In the genomic region with DNA sequence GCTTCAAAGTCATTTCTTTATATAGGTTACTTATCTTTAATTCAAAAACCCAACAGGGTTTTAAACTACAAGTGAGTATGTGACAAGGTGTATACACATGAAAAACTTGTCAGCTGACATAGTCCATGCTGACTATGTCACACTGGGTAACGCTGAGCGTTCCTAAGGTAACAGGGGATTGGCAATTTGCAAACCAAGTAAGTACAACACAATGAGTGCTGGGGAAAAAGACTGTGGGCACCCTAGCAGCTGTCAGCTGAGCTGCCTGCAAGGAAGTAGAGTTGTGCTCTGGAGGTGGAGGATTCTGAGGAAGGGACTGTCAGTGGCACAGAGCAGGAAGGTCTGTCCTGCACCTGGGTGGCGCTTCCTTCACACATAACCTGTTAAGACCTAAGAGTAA, we compare ENCODE assay signal across 31 mouse cellular contexts. TPM values are rescaled to one million over a fixed set of nuclear protein-coding genes. Genes with fewer than 3 reads are reported as not detected.
A peak's percentile ranks its signal among the peaks of the same experiment; 100 is the strongest.
DNase-seq lines count a peak whose midpoint lies in the region; ATAC-seq and TF ChIP-seq lines count a peak whose summit lies in the region.
"Had no signal": no experiment of that assay in that cellular context is flagged by ENCODE, and none has a peak within 500 bp of the region (broad histone marks: within the 10 kb centered on the region; RNA-seq: fewer than 3 reads in every experiment).

No protein-coding gene starts in this region.

- no peak for TF ChIP-seq CTCF in layer of hippocampus, adult 2 months (conservative IDR thresholded peaks at IDR 0.05)
- TF ChIP-seq CTCF in lung, postnatal 0 days (IDR thresholded peaks at IDR 0.05) = no peak

- no peaks in the 10 kb centered on the region for H3K9me3 ChIP-seq in midbrain, embryonic 11.5 days (ENCODE audit: control insufficient read depth, low read length)
- no peaks in the 10 kb centered on the region for H3K9me3 ChIP-seq in midbrain, embryonic 13.5 days
- H3K9me3 ChIP-seq in lung, postnatal 0 days (ENCODE audit: low read length) = no peaks in the 10 kb centered on the region
- H3K9me3 ChIP-seq: forebrain, embryonic 15.5 days; hindbrain, embryonic 10.5 days; hindbrain, embryonic 15.5 days; limb, embryonic 13.5 days; lung, embryonic 15.5 days; neural tube, embryonic 15.5 days had no signal

- WGBS in midbrain, embryonic 11.5 days = 80% methylated on average over 3 of the region's 3 CpGs
- 76% methylated on average over 3 of the region's 3 CpGs for WGBS in midbrain, embryonic 13.5 days
- 66% methylated on average over 3 of the region's 3 CpGs for WGBS in lung, postnatal 0 days

- no peak overlapping the region for H3K9ac ChIP-seq in midbrain, embryonic 11.5 days (ENCODE audit: low read length)
- no peak overlapping the region for H3K9ac ChIP-seq in midbrain, embryonic 13.5 days (replicated peaks)
- H3K9ac ChIP-seq in lung, postnatal 0 days (replicated peaks; ENCODE audit: low read depth) = no peak overlapping the region
- H3K9ac ChIP-seq: forebrain, embryonic 15.5 days; hindbrain, embryonic 15.5 days; limb, embryonic 13.5 days; lung, embryonic 15.5 days; neural tube, embryonic 15.5 days had no signal

- peak; percentile 52; the same call in 1 of the 2 replicates for ATAC-seq in frontal cortex, adult (ENCODE audit: low TSS enrichment)
- no peak for ATAC-seq in midbrain, embryonic 11.5 days (ENCODE audit: low FRiP score)
- ATAC-seq in midbrain, embryonic 13.5 days = no peak
- ATAC-seq in lung, postnatal 0 days = no peak
- ATAC-seq: CD4-positive, CD25-positive, alpha-beta regulatory T cell, adult 4 months; forebrain, embryonic 15.5 days; inflammation-experienced regulatory T-cells, adult 6 months had no signal

- no peaks in the 10 kb centered on the region for H3K4me1 ChIP-seq in midbrain, embryonic 11.5 days (ENCODE audit: control insufficient read depth, insufficient read depth, low read length)
- no peaks in the 10 kb centered on the region for H3K4me1 ChIP-seq in midbrain, embryonic 13.5 days (replicated peaks)
- H3K4me1 ChIP-seq in lung, postnatal 0 days (ENCODE audit: insufficient read depth, low read depth, low read length) = no peaks in the 10 kb centered on the region
- H3K4me1 ChIP-seq: forebrain, embryonic 15.5 days; hindbrain, embryonic 10.5 days; hindbrain, embryonic 15.5 days; lung, embryonic 15.5 days; neural tube, embryonic 15.5 days had no signal

- no peak for DNase-seq in frontal cortex, adult 2 months (ENCODE audit: extremely low spot score in 1 of 2, low spot score in 1 of 2)
- DNase-seq in layer of hippocampus, adult 2 months (ENCODE audit: low spot score in 2 of 2) = no peak
- no peak for DNase-seq in layer of hippocampus, adult 9-10 months (ENCODE audit: low spot score)
- DNase-seq in midbrain, embryonic 11.5 days (ENCODE audit: low spot score, missing footprints) = peak; percentile 49
- DNase-seq in lung, postnatal 0 days (ENCODE audit: low spot score) = no peak
- DNase-seq: adrenal gland, postnatal 14 days; cerebellum, adult 18-20 months; cerebellum, postnatal 10 days; gastrocnemius, postnatal 14 days; heart, postnatal 14 days; kidney, adult 11 months; kidney, postnatal 14 days; lung, postnatal 36 days; midbrain, embryonic 14.5 days; retina, postnatal 1 day; spleen, adult 18-20 months; thymus, postnatal 14 days had no signal

- H3K27ac ChIP-seq in layer of hippocampus, adult 2 months = peak overlapping the region; percentile 33; the same call in 1 of the 2 replicates
- no peak overlapping the region for H3K27ac ChIP-seq in midbrain, embryonic 11.5 days (ENCODE audit: low read depth, low read length)
- H3K27ac ChIP-seq in midbrain, embryonic 13.5 days = no peak overlapping the region
- no peak overlapping the region for H3K27ac ChIP-seq in lung, postnatal 0 days (ENCODE audit: low read length)
- H3K27ac ChIP-seq: forebrain, embryonic 15.5 days; hindbrain, embryonic 10.5 days; hindbrain, embryonic 15.5 days; limb, embryonic 13.5 days; lung, embryonic 15.5 days; neural tube, embryonic 15.5 days had no signal

- TF ChIP-seq EP300 in lung, postnatal 0 days (IDR thresholded peaks at IDR 0.05) = no peak

- H3K36me3 ChIP-seq in midbrain, embryonic 11.5 days (ENCODE audit: control insufficient read depth, insufficient read depth, low read length) = no peaks in the 10 kb centered on the region
- H3K36me3 ChIP-seq in midbrain, embryonic 13.5 days = no peaks in the 10 kb centered on the region
- H3K36me3 ChIP-seq in lung, postnatal 0 days (ENCODE audit: insufficient read depth, low read length) = no peaks in the 10 kb centered on the region
- H3K36me3 ChIP-seq: forebrain, embryonic 15.5 days; hindbrain, embryonic 10.5 days; hindbrain, embryonic 15.5 days; limb, embryonic 13.5 days; lung, embryonic 15.5 days; neural tube, embryonic 15.5 days had no signal

- H3K27me3 ChIP-seq in midbrain, embryonic 11.5 days (ENCODE audit: control insufficient read depth, insufficient read depth, low read length) = no peaks in the 10 kb centered on the region
- no peaks in the 10 kb centered on the region for H3K27me3 ChIP-seq in midbrain, embryonic 13.5 days
- no peaks in the 10 kb centered on the region for H3K27me3 ChIP-seq in lung, postnatal 0 days (replicated peaks; ENCODE audit: insufficient read depth, low read length)
- H3K27me3 ChIP-seq: forebrain, embryonic 15.5 days; hindbrain, embryonic 15.5 days; limb, embryonic 13.5 days; lung, embryonic 15.5 days; neural tube, embryonic 15.5 days had no signal

- H3K4me2 ChIP-seq in midbrain, embryonic 11.5 days = no peak overlapping the region
- no peak overlapping the region for H3K4me2 ChIP-seq in midbrain, embryonic 13.5 days (replicated peaks)
- no peak overlapping the region for H3K4me2 ChIP-seq in lung, postnatal 0 days (replicated peaks; ENCODE audit: low read depth, low read length)
- H3K4me2 ChIP-seq: forebrain, embryonic 15.5 days; hindbrain, embryonic 15.5 days; limb, embryonic 13.5 days; liver, embryonic 11.5 days; lung, embryonic 15.5 days; neural tube, embryonic 15.5 days had no signal

- H3K4me3 ChIP-seq in layer of hippocampus, adult 2 months = no peak overlapping the region
- H3K4me3 ChIP-seq in midbrain, embryonic 11.5 days (ENCODE audit: low read depth, low read length) = no peak overlapping the region
- no peak overlapping the region for H3K4me3 ChIP-seq in midbrain, embryonic 13.5 days (replicated peaks)
- no peak overlapping the region for H3K4me3 ChIP-seq in lung, postnatal 0 days (ENCODE audit: low read depth, low read length)
- H3K4me3 ChIP-seq: erythroblast, embryonic 14.5 days; forebrain, embryonic 15.5 days; hindbrain, embryonic 10.5 days; hindbrain, embryonic 15.5 days; limb, embryonic 13.5 days; lung, embryonic 15.5 days; neural tube, embryonic 15.5 days had no signal

RNA-seq across cellular contexts. Expression of gene Dcdc2a, which starts 43.7 kb away (rescaled TPM):
- 8.7 and 10.0 TPM in 2 replicates for polyA plus RNA-seq in frontal cortex, adult 2 months (2012; rRNA removed)
- 10 to 100 TPM; 11.6 to 17.8 TPM for total RNA-seq in layer of hippocampus, adult 2 months (2021)
- polyA plus RNA-seq in midbrain, embryonic 11.5 days (2014; fragmentation: Nextera tagmentation; extraction: Ambion mirVana) = 1.8 and 2.1 TPM in 2 replicates
- 2.8 and 3.0 TPM in 2 replicates for polyA plus RNA-seq in midbrain, embryonic 13.5 days (2015; fragmentation: Nextera tagmentation; extraction: Ambion mirVana)
- polyA plus RNA-seq in lung, postnatal 0 days (2015; fragmentation: Nextera tagmentation; extraction: Ambion mirVana) = 2.1 and 2.9 TPM in 2 replicates
- total RNA-seq: gastrocnemius, postnatal 14 days; granulocyte monocyte progenitor cell, adult 5-6 weeks; megakaryocyte, adult 5-6 weeks had no signal
- polyA plus RNA-seq: CD4-positive, CD25-positive, alpha-beta regulatory T cell, adult 4 months; erythroblast, embryonic 14.5 days; inflammation-experienced regulatory T-cells, adult 6 months had no signal
